Mouse (Mus musculus): Measurements from ENCODE around the gene Ccni. TPM values are rescaled to one million over a fixed set of nuclear protein-coding genes. Genes with fewer than 3 reads are reported as not detected.

The Ccni gene
- total and polyA plus RNA-seq, 3 experiments, result 33.4 to 199 (median 83.2) TPM

DNA sequence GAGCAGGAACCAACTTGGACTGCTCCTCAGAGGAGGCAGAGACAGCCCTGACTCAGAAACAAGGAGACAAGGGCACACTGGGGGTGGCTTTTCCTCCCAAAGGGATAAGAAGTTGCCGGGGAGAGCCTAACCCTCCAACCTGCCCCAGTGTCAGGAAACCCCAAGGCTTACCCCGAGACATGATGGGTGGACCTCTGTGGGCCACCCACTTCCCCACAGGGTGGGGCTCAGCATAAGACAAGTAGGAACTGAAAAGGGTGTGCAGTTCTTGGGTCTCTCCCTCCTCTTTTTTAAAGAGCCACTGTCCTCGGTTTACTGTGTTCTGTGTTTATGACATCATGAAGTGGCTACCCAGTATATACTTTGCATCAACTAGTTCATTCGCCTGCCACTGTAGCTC lies 53.8 kb downstream of the Ccni start:
- DNase-seq (ENCODE audit: low read depth, low spot score), result no peak
- Histone ChIP-seq H3K9ac (ENCODE audit: control insufficient read depth, low read depth, low read length, poor library complexity, severe bottlenecking) (no peak overlapping the region), H3K4me3 (ENCODE audit: control insufficient read depth in 1 of 2, insufficient read depth in 1 of 2, low read depth in 2 of 2, low read length in 2 of 2) (no peak overlapping the region), H3K4me1 (ENCODE audit: control insufficient read depth in 1 of 2, insufficient read depth in 2 of 2, low read length in 2 of 2) (peaks cover 8 to 12% of the 10 kb centered on the region in 2 experiments), H3K27ac (ENCODE audit: control insufficient read depth, low read depth, low read length) (no peak overlapping the region), H3K79me2 (ENCODE audit: control insufficient read depth, insufficient read depth, low read length, poor library complexity) (no peaks in the 10 kb centered on the region), H3K9me3 (replicated peaks; ENCODE audit: insufficient read depth, low read length) (no peaks in the 10 kb centered on the region), H3K27me3 (ENCODE audit: control insufficient read depth in 1 of 2, insufficient read depth in 2 of 2, low read length in 2 of 2) (no peaks in the 10 kb centered on the region), H3K36me3 (ENCODE audit: control insufficient read depth in 1 of 2, insufficient read depth in 2 of 2, low read length in 2 of 2) (peaks cover 9 to 11% of the 10 kb centered on the region in 2 experiments)
- TF ChIP-seq ELF1 (IDR thresholded peaks at IDR 0.05; ENCODE audit: low read depth, low read length) (no peak), NRF1 (IDR thresholded peaks at IDR 0.05; ENCODE audit: insufficient read depth, low read depth, low read length, poor library complexity, severe bottlenecking) (no peak), ZKSCAN1 (IDR thresholded peaks at IDR 0.05; ENCODE audit: low read depth, low read length) (no peak), RCOR1 (IDR thresholded peaks at IDR 0.05; ENCODE audit: low read depth, low read length) (no peak), ZMIZ1 (IDR thresholded peaks at IDR 0.05; ENCODE audit: low read depth, low read length) (no peak), TAL1 (IDR thresholded peaks at IDR 0.05; ENCODE audit: low read length) (no peak), MXI1 (IDR thresholded peaks at IDR 0.05; ENCODE audit: low read depth, low read length) (no peak), POLR2AphosphoS5 (IDR thresholded peaks at IDR 0.05; ENCODE audit: borderline replicate concordance, low read depth, low read length) (no peak), E2F4 (IDR thresholded peaks at IDR 0.05; ENCODE audit: borderline replicate concordance, low read depth, low read length) (no peak), CTCF (IDR thresholded peaks at IDR 0.05 in 2 of 3, conservative IDR thresholded peaks at IDR 0.05 in 1 of 3; ENCODE audit: control insufficient read depth in 1 of 3, insufficient read depth in 1 of 3, low read depth in 2 of 3, low read length in 3 of 3, poor library complexity in 1 of 3, severe bottlenecking in 1 of 3) (no peak), MAZ (IDR thresholded peaks at IDR 0.05; ENCODE audit: low read depth, low read length) (no peak), KAT2A (conservative IDR thresholded peaks at IDR 0.05; ENCODE audit: low read depth, low read length) (no peak)

DNA sequence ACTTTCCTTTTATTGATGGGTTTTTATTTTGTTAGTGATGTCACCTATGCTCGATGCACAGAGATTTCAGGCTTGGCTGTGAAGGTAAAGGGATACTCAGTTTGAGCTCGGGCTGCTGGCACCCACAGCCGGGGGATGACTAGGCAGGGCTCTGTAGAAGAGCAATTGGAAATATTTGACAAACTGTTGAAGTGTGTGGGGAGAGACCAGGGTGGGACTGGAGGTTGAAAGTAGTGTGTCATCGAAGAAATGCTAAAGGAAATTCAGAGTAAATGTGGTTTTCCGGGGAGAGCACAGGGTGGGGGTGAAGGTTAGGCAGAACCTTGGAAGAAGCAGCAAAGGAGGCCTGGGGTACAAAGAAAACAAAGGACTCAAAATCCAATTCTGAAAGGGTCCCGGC lies 54.3 kb downstream of the Ccni start:
- H3K4me1 ChIP-seq (ENCODE audit: control insufficient read depth in 1 of 2, insufficient read depth in 2 of 2, low read length in 2 of 2), result peaks cover 8 to 12% of the 10 kb centered on the region in 2 experiments
- no peak overlapping the region for H3K9ac ChIP-seq (ENCODE audit: control insufficient read depth, low read depth, low read length, poor library complexity, severe bottlenecking)
- no peaks in the 10 kb centered on the region for H3K79me2 ChIP-seq (ENCODE audit: control insufficient read depth, insufficient read depth, low read length, poor library complexity)
- no peaks in the 10 kb centered on the region for H3K9me3 ChIP-seq (replicated peaks; ENCODE audit: insufficient read depth, low read length)
- no peaks in the 10 kb centered on the region for H3K27me3 ChIP-seq (ENCODE audit: control insufficient read depth in 1 of 2, insufficient read depth in 2 of 2, low read length in 2 of 2)
- no peak overlapping the region for H3K4me3 ChIP-seq (ENCODE audit: control insufficient read depth in 1 of 2, insufficient read depth in 1 of 2, low read depth in 2 of 2, low read length in 2 of 2)
- TF ChIP-seq CTCF (IDR thresholded peaks at IDR 0.05 in 2 of 3, conservative IDR thresholded peaks at IDR 0.05 in 1 of 3; ENCODE audit: control insufficient read depth in 1 of 3, insufficient read depth in 1 of 3, low read depth in 2 of 3, low read length in 3 of 3, poor library complexity in 1 of 3, severe bottlenecking in 1 of 3), result no peak
- TF ChIP-seq MEF2A (IDR thresholded peaks at IDR 0.05; ENCODE audit: extremely low read depth, insufficient replicate concordance, low read depth, low read length, poor library complexity, severe bottlenecking), result no peak
- no peak for TF ChIP-seq MAZ (IDR thresholded peaks at IDR 0.05; ENCODE audit: low read depth, low read length)
- no peak for TF ChIP-seq TBP (IDR thresholded peaks at IDR 0.05; ENCODE audit: low read depth, low read length)
- TF ChIP-seq BHLHE40 (IDR thresholded peaks at IDR 0.05; ENCODE audit: borderline replicate concordance, low read depth, low read length), result no peak
- TF ChIP-seq KAT2A (conservative IDR thresholded peaks at IDR 0.05; ENCODE audit: low read depth, low read length), result no peak
- TF ChIP-seq EP300 (IDR thresholded peaks at IDR 0.05; ENCODE audit: low read depth in 1 of 2, low read length in 2 of 2), result no peak
- TF ChIP-seq CHD2 (IDR thresholded peaks at IDR 0.05; ENCODE audit: low read length), result no peak
- TF ChIP-seq NELFE (IDR thresholded peaks at IDR 0.05; ENCODE audit: low read depth, low read length), result no peak
- no peak for TF ChIP-seq ZC3H11A (IDR thresholded peaks at IDR 0.05; ENCODE audit: low read depth, low read length)
- no peak for TF ChIP-seq RAD21 (IDR thresholded peaks at IDR 0.05; ENCODE audit: low read depth, low read length)
- no peak for TF ChIP-seq JUND (IDR thresholded peaks at IDR 0.05; ENCODE audit: low read depth, low read length)
- TF ChIP-seq CHD1 (IDR thresholded peaks at IDR 0.05; ENCODE audit: low read depth, low read length), result no peak
- TF ChIP-seq ZNF384 (IDR thresholded peaks at IDR 0.05; ENCODE audit: low read depth, low read length), result no peak
- no peak for TF ChIP-seq GABPA (IDR thresholded peaks at IDR 0.05; ENCODE audit: low read depth, low read length)
- no peak for TF ChIP-seq POLR2A (IDR thresholded peaks at IDR 0.05; ENCODE audit: control insufficient read depth in 1 of 2, insufficient read depth in 1 of 2, low read depth in 1 of 2, low read length in 2 of 2, poor library complexity in 1 of 2)
- TF ChIP-seq POLR2AphosphoS5 (IDR thresholded peaks at IDR 0.05; ENCODE audit: borderline replicate concordance, low read depth, low read length), result no peak
- H3K36me3 ChIP-seq (ENCODE audit: control insufficient read depth in 1 of 2, insufficient read depth in 2 of 2, low read length in 2 of 2), result peaks cover 9 to 10% of the 10 kb centered on the region in 2 experiments
- no peak overlapping the region for H3K27ac ChIP-seq (ENCODE audit: control insufficient read depth, low read depth, low read length)
- no peak for DNase-seq (ENCODE audit: low read depth, low spot score)
